8 mouse cellular contexts compared by ENCODE assay signal in genomic region chr2:27206128-27206797, GRCm38 (mm10). TPM values are rescaled to one million over a fixed set of nuclear protein-coding genes. Genes with fewer than 3 reads are reported as not detected.
DNase-seq lines count a peak whose midpoint lies in the region; ATAC-seq and TF ChIP-seq lines count a peak whose summit lies in the region.
"Had no signal": no experiment of that assay in that cellular context is flagged by ENCODE, and none has a peak within 500 bp of the region (broad histone marks: within the 10 kb centered on the region; RNA-seq: fewer than 3 reads in every experiment).

No protein-coding gene starts in this region.

- TF ChIP-seq EP300 in heart, adult 2 months (IDR thresholded peaks at IDR 0.05; ENCODE audit: insufficient read depth, low read depth, low read length) = peak; percentile 77

- TF ChIP-seq CTCF in heart, adult 2 months (IDR thresholded peaks at IDR 0.05) = no peak

- WGBS in heart, adult 2 months = 46% methylated on average over 15 of the region's 15 CpGs
- whole genome bisulfite sequencing in neural tube, embryonic 15.5 days = 87% methylated on average over 15 of the region's 15 CpGs

- H3K9me3 ChIP-seq in neural tube, embryonic 15.5 days (replicated peaks) = no peaks in the 10 kb centered on the region
- H3K9me3 ChIP-seq: neural tube, embryonic 13.5 days had no signal

- peak; percentile 39 to 56 for DNase-seq in right cerebral cortex, postnatal 10 days (ENCODE audit: low spot score in 2 of 2)
- DNase-seq in right cerebral cortex, postnatal 25 days = no peak
- DNase-seq in heart, adult 2 months = peak; percentile 80 to 86
- DNase-seq in kidney, postnatal 25 days = peak; percentile 46 to 60
- peak; percentile 82 for DNase-seq in testis, postnatal 14 days (ENCODE audit: low spot score)
- DNase-seq in retina, embryonic 14.5 days (ENCODE audit: low spot score) = no peak

- ATAC-seq in neural tube, embryonic 15.5 days (ENCODE audit: low FRiP score) = no peak

- H3K27me3 ChIP-seq in heart, adult 2 months (ENCODE audit: control insufficient read depth, insufficient read depth, low read length) = no peaks in the 10 kb centered on the region
- H3K27me3 ChIP-seq in neural tube, embryonic 15.5 days (replicated peaks) = no peaks in the 10 kb centered on the region
- H3K27me3 ChIP-seq: neural tube, embryonic 13.5 days had no signal

- H3K36me3 ChIP-seq in heart, adult 2 months (ENCODE audit: control insufficient read depth, insufficient read depth, low read length) = no peaks in the 10 kb centered on the region
- no peaks in the 10 kb centered on the region for H3K36me3 ChIP-seq in neural tube, embryonic 15.5 days
- H3K36me3 ChIP-seq: neural tube, embryonic 13.5 days had no signal

- H3K4me2 ChIP-seq in neural tube, embryonic 15.5 days = no peak overlapping the region
- H3K4me2 ChIP-seq: neural tube, embryonic 13.5 days had no signal

- TF ChIP-seq POLR2A in heart, adult 2 months (IDR thresholded peaks at IDR 0.05; ENCODE audit: insufficient read depth, low read depth, low read length) = no peak

- intact Hi-C loops in heart, adult 2 months (cut with DNase I) = loop anchor here (2.0 kb wide), 1 partner anchor 23 kb away; no protein-coding TSS in a partner anchor

- H3K79me2 ChIP-seq in heart, adult 2 months (replicated peaks; ENCODE audit: control insufficient read depth, insufficient read depth, low read length) = no peaks in the 10 kb centered on the region

- no peak overlapping the region for H3K4me3 ChIP-seq in heart, adult 2 months
- H3K4me3 ChIP-seq in neural tube, embryonic 15.5 days (replicated peaks) = no peak overlapping the region
- H3K4me3 ChIP-seq: neural tube, embryonic 13.5 days had no signal

- H3K4me1 ChIP-seq in heart, adult 2 months (ENCODE audit: control insufficient read depth, insufficient read depth, low read length) = peaks cover 29% of the 10 kb centered on the region
- H3K4me1 ChIP-seq in neural tube, embryonic 15.5 days = peaks cover 8% of the 10 kb centered on the region; the same call in 1 of the 2 replicates
- H3K4me1 ChIP-seq: neural tube, embryonic 13.5 days had no signal

- H3K9ac ChIP-seq in heart, adult 2 months (ENCODE audit: low read depth, low read length) = no peak overlapping the region
- no peak overlapping the region for H3K9ac ChIP-seq in neural tube, embryonic 15.5 days (replicated peaks)
- H3K9ac ChIP-seq: neural tube, embryonic 13.5 days had no signal

- H3K27ac ChIP-seq in heart, adult 2 months = peak overlapping the region; percentile 83
- H3K27ac ChIP-seq in neural tube, embryonic 15.5 days (replicated peaks) = no peak overlapping the region
- H3K27ac ChIP-seq: neural tube, embryonic 13.5 days had no signal

RNA-seq across cellular contexts. Expression of gene Dbh, which starts 41.2 kb away (rescaled TPM):
- 1 to 10 TPM; 1.1 to 2.1 TPM for total RNA-seq in heart, adult 2 months (2021)
- 7.7 and 9.4 TPM in 2 replicates for polyA plus RNA-seq in heart, adult 2 months (2012; rRNA removed)
- 0.29 and 0.37 TPM in 2 replicates for polyA plus RNA-seq in neural tube, embryonic 15.5 days (2015; fragmentation: Nextera tagmentation; extraction: Ambion mirVana)

RNA-seq across cellular contexts. Expression of gene Sardh, which starts 41.9 kb away (rescaled TPM):
- 1 to 10 TPM; 4.7 to 6.5 TPM for total RNA-seq in heart, adult 2 months (2021)
- polyA plus RNA-seq in heart, adult 2 months (2012; rRNA removed) = 18.0 and 19.1 TPM in 2 replicates
- polyA plus RNA-seq in neural tube, embryonic 15.5 days (2015; fragmentation: Nextera tagmentation; extraction: Ambion mirVana) = 5.9 and 8.0 TPM in 2 replicates

Comparison
In these comparisons a context has a peak if more than half of its experiments do, and no peak if none do; other contexts are left out.
1. DNase-seq: peak in right cerebral cortex, postnatal 10 days (2 of 2), heart, adult 2 months (2 of 2), kidney, postnatal 25 days (2 of 2) and testis, postnatal 14 days (single experiment); none in right cerebral cortex, postnatal 25 days (single experiment) and retina, embryonic 14.5 days (single experiment).